Mouse (Mus musculus): ENCODE measurements around the gene Gm12887. TPM values are rescaled to one million over a fixed set of nuclear protein-coding genes. Genes with fewer than 3 reads are reported as not detected.

Gm12887 gene
- not detected in 2 replicates for polyA plus RNA-seq (2011; ENCODE audit: insufficient read depth, insufficient read length, low read depth, missing spikeins)

DNA sequence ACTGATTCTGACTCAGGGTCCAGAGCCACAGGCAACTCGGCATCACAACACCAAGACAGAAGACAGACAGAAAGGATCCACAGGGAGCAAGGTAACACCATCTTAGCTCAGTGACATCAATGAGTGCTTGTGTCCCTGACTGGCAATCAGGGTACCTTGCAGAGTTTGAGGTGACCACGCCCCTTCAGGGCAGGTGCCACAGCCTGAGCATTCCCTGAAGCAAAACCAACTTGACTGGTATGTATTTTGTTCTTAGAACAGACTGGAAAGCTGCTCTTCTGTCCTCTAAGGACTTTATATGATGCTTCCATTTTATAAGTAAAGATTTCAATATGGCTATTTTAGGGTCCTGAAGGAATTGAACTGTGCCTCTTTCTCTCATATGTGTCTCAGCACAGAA lies at the start of gene Gm12887:
TSS of gene Gm12887 (minus strand) at position 101 of the 400 bp plus-strand sequence.
- Histone ChIP-seq H3K9me3 (replicated peaks; ENCODE audit: control insufficient read depth, insufficient read depth, low read length, poor library complexity, severe bottlenecking) (no peaks in the 10 kb centered on the region), H3K9ac (ENCODE audit: low read depth, poor library complexity, severe bottlenecking) (no peak within 1 kb of the TSS), H3K4me3 (ENCODE audit: low read depth, low read length) (no peak within 1 kb of the TSS), H3K36me3 (ENCODE audit: control insufficient read depth, insufficient read depth, low read length, poor library complexity, severe bottlenecking) (no peaks in the 10 kb centered on the region), H3K4me1 (ENCODE audit: control insufficient read depth, insufficient read depth, low read length) (no peaks in the 10 kb centered on the region), H3K27me3 (ENCODE audit: control insufficient read depth, insufficient read depth, low read length, poor library complexity, severe bottlenecking) (no peaks in the 10 kb centered on the region), H3K27ac (ENCODE audit: insufficient read depth, low read length) (no peak within 1 kb of the TSS)
- no peak for TF ChIP-seq EP300 (IDR thresholded peaks at IDR 0.05; ENCODE audit: insufficient read depth, low read depth, low read length)
- TF ChIP-seq POLR2A (IDR thresholded peaks at IDR 0.05; ENCODE audit: insufficient read depth, low read length): no peak
- TF ChIP-seq CTCF (IDR thresholded peaks at IDR 0.05; ENCODE audit: low read depth, low read length): no peak

DNA sequence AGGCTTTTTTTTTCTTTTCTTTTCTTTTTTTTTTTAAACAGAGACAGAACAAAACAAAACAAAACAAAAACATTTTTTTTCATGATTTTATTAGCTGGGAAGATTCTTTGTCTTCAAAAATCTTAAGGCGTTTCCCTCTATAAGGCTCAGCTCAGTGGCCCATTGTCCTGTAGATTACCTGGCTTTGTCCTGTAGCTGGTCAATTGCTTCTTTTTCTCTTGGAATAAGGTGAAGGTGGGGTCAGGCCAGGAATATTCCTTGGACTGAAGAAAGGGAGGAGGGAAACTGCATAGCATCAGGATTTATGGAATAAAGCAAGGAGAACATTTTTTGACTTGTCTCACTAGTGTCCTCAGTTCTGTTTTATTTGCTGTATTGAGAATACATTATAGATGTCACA lies 35.1 kb upstream of the Gm12887 start:
- Histone ChIP-seq H3K4me1 (ENCODE audit: control insufficient read depth, insufficient read depth, low read length) (no peaks in the 10 kb centered on the region), H3K27ac (ENCODE audit: insufficient read depth, low read length) (no peak overlapping the region), H3K4me3 (ENCODE audit: low read depth, low read length) (no peak overlapping the region), H3K9ac (ENCODE audit: low read depth, poor library complexity, severe bottlenecking) (no peak overlapping the region), H3K27me3 (ENCODE audit: control insufficient read depth, insufficient read depth, low read length, poor library complexity, severe bottlenecking) (no peaks in the 10 kb centered on the region), H3K9me3 (replicated peaks; ENCODE audit: control insufficient read depth, insufficient read depth, low read length, poor library complexity, severe bottlenecking) (peaks cover 4% of the 10 kb centered on the region), H3K36me3 (ENCODE audit: control insufficient read depth, insufficient read depth, low read length, poor library complexity, severe bottlenecking) (no peaks in the 10 kb centered on the region)
- TF ChIP-seq EP300 (IDR thresholded peaks at IDR 0.05; ENCODE audit: insufficient read depth, low read depth, low read length): no peak
- TF ChIP-seq CTCF (IDR thresholded peaks at IDR 0.05; ENCODE audit: low read depth, low read length): no peak
- TF ChIP-seq POLR2A (IDR thresholded peaks at IDR 0.05; ENCODE audit: insufficient read depth, low read length): no peak

Other genes starting within 250 kb of the Gm12887 start
- not detected in 2 replicates for gene Gm12886, start 199.0 kb downstream of the Gm12887 start, polyA plus RNA-seq (2011; ENCODE audit: insufficient read depth, insufficient read length, low read depth, missing spikeins)